11 mouse cellular contexts compared by ENCODE assay signal in genomic region chr5:112281676-112282075, GRCm38 (mm10). TPM values are rescaled to one million over a fixed set of nuclear protein-coding genes. Genes with fewer than 3 reads are reported as not detected.
DNase-seq lines count a peak whose midpoint lies in the region; ATAC-seq and TF ChIP-seq lines count a peak whose summit lies in the region.
"Had no signal": no experiment of that assay in that cellular context is flagged by ENCODE, and none has a peak within 500 bp of the region (broad histone marks: within the 10 kb centered on the region; RNA-seq: fewer than 3 reads in every experiment).

No protein-coding gene starts in this region.

- no peak for TF ChIP-seq CTCF in heart, adult 2 months (IDR thresholded peaks at IDR 0.05)
- TF ChIP-seq CTCF in bone marrow, adult 2 months (IDR thresholded peaks at IDR 0.05; ENCODE audit: control insufficient read depth, insufficient read depth, low read length): no peak

- no peak for TF ChIP-seq EP300 in heart, adult 2 months (IDR thresholded peaks at IDR 0.05; ENCODE audit: insufficient read depth, low read depth, low read length)

- peaks cover 5% of the 10 kb centered on the region for H3K79me2 ChIP-seq in heart, adult 2 months (replicated peaks; ENCODE audit: control insufficient read depth, insufficient read depth, low read length)

- no peak for DNase-seq in heart, adult 2 months
- DNase-seq in lung, postnatal 10 days: no peak
- no peak for DNase-seq in layer of hippocampus, postnatal 25 days (ENCODE audit: extremely low spot score in 1 of 2, low spot score in 1 of 2)
- DNase-seq: right cerebral cortex, postnatal 14 days had no signal

- peaks cover 55% of the 10 kb centered on the region for H3K4me1 ChIP-seq in heart, adult 2 months (ENCODE audit: control insufficient read depth, insufficient read depth, low read length)
- H3K4me1 ChIP-seq in heart, embryonic 12.5 days (replicated peaks): peaks cover 85% of the 10 kb centered on the region
- peaks cover 76% of the 10 kb centered on the region for H3K4me1 ChIP-seq in lung, embryonic 15.5 days
- peaks cover 37% of the 10 kb centered on the region for H3K4me1 ChIP-seq in bone marrow, adult 2 months (ENCODE audit: control insufficient read depth, insufficient read depth, low read length)
- H3K4me1 ChIP-seq in hindbrain, embryonic 12.5 days: peaks cover 43% of the 10 kb centered on the region

- intact Hi-C loops in heart, adult 2 months (cut with DNase I): loop anchor here (2.0 kb wide), 2 partner anchors 41 to 45 kb away; partner anchors contain the start of gene Tfip11

- H3K9me3 ChIP-seq in heart, embryonic 12.5 days (replicated peaks): no peaks in the 10 kb centered on the region
- no peaks in the 10 kb centered on the region for H3K9me3 ChIP-seq in lung, embryonic 15.5 days
- no peaks in the 10 kb centered on the region for H3K9me3 ChIP-seq in hindbrain, embryonic 12.5 days (replicated peaks)
- H3K9me3 ChIP-seq: neural tube, embryonic 12.5 days had no signal

- peak overlapping the region; percentile 70 for H3K27ac ChIP-seq in heart, adult 2 months
- H3K27ac ChIP-seq in heart, embryonic 12.5 days (ENCODE audit: poor library complexity, severe bottlenecking): no peak overlapping the region
- peak overlapping the region; percentile 22; the same call in 1 of the 2 replicates for H3K27ac ChIP-seq in lung, embryonic 15.5 days
- peak overlapping the region; percentile 84 for H3K27ac ChIP-seq in bone marrow, adult 2 months (ENCODE audit: control insufficient read depth, insufficient read depth, low read depth, low read length, poor library complexity)
- H3K27ac ChIP-seq in hindbrain, embryonic 12.5 days: no peak overlapping the region
- H3K27ac ChIP-seq: left cerebral cortex, adult 2 months; neural tube, embryonic 12.5 days had no signal

- no peak for ATAC-seq in heart, embryonic 12.5 days (ENCODE audit: insufficient number of reproducible peaks, low FRiP score)
- no peak for ATAC-seq in lung, embryonic 15.5 days (ENCODE audit: borderline replicate concordance, extremely low read depth, low FRiP score, low TSS enrichment)
- peak; percentile 41 for ATAC-seq in megakaryocyte, adult 5-6 weeks (ENCODE audit: poor library complexity, severe bottlenecking)
- ATAC-seq in hindbrain, embryonic 12.5 days (ENCODE audit: low FRiP score): no peak

- no peak for TF ChIP-seq POLR2A in heart, adult 2 months (IDR thresholded peaks at IDR 0.05; ENCODE audit: insufficient read depth, low read depth, low read length)
- no peak for TF ChIP-seq POLR2A in bone marrow, adult 2 months (IDR thresholded peaks at IDR 0.05; ENCODE audit: borderline replicate concordance, control insufficient read depth, low read depth, low read length)

- no peak overlapping the region for H3K9ac ChIP-seq in heart, adult 2 months (ENCODE audit: low read depth, low read length)
- H3K9ac ChIP-seq in heart, embryonic 12.5 days: no peak overlapping the region
- H3K9ac ChIP-seq in lung, embryonic 15.5 days: no peak overlapping the region
- no peak overlapping the region for H3K9ac ChIP-seq in hindbrain, embryonic 12.5 days
- H3K9ac ChIP-seq: neural tube, embryonic 12.5 days had no signal

- WGBS in heart, adult 2 months: 53% methylated on average over 4 of the region's 4 CpGs
- 77% methylated on average over 4 of the region's 4 CpGs for WGBS in heart, embryonic 12.5 days
- 64% methylated on average over 4 of the region's 4 CpGs for WGBS in lung, embryonic 15.5 days
- WGBS in bone marrow, adult 2 months: 37% methylated on average over 4 of the region's 4 CpGs
- 82% methylated on average over 4 of the region's 4 CpGs for WGBS in hindbrain, embryonic 12.5 days

- no peaks in the 10 kb centered on the region; the same call in 1 of the 2 replicates for H3K36me3 ChIP-seq in heart, adult 2 months (ENCODE audit: control insufficient read depth, insufficient read depth, low read length)
- no peaks in the 10 kb centered on the region for H3K36me3 ChIP-seq in heart, embryonic 12.5 days
- H3K36me3 ChIP-seq in lung, embryonic 15.5 days: no peaks in the 10 kb centered on the region
- no peaks in the 10 kb centered on the region for H3K36me3 ChIP-seq in hindbrain, embryonic 12.5 days
- H3K36me3 ChIP-seq: neural tube, embryonic 12.5 days had no signal

- H3K27me3 ChIP-seq in heart, adult 2 months (ENCODE audit: control insufficient read depth, insufficient read depth, low read length): no peaks in the 10 kb centered on the region
- no peaks in the 10 kb centered on the region for H3K27me3 ChIP-seq in heart, embryonic 12.5 days (replicated peaks)
- no peaks in the 10 kb centered on the region for H3K27me3 ChIP-seq in lung, embryonic 15.5 days
- no peaks in the 10 kb centered on the region for H3K27me3 ChIP-seq in hindbrain, embryonic 12.5 days
- H3K27me3 ChIP-seq: neural tube, embryonic 12.5 days had no signal

- no peak overlapping the region for H3K4me3 ChIP-seq in heart, adult 2 months
- no peak overlapping the region for H3K4me3 ChIP-seq in heart, embryonic 12.5 days
- no peak overlapping the region for H3K4me3 ChIP-seq in lung, embryonic 15.5 days
- H3K4me3 ChIP-seq in bone marrow, adult 2 months (replicated peaks; ENCODE audit: control insufficient read depth, low read depth, low read length): peak overlapping the region; percentile 33
- no peak overlapping the region for H3K4me3 ChIP-seq in hindbrain, embryonic 12.5 days
- H3K4me3 ChIP-seq: left cerebral cortex, adult 2 months; neural tube, embryonic 12.5 days had no signal

- H3K4me2 ChIP-seq in heart, embryonic 12.5 days: no peak overlapping the region
- H3K4me2 ChIP-seq in lung, embryonic 15.5 days: no peak overlapping the region
- no peak overlapping the region for H3K4me2 ChIP-seq in hindbrain, embryonic 12.5 days (replicated peaks)
- H3K4me2 ChIP-seq: neural tube, embryonic 12.5 days had no signal

RNA-seq across cellular contexts. Expression of gene Tpst2, which starts 5.2 kb away (rescaled TPM):
- total RNA-seq in heart, adult 2 months (2021): 10 to 100 TPM; 38.3 to 43.6 TPM
- 36.9 and 37.7 TPM in 2 replicates for polyA plus RNA-seq in heart, adult 2 months (2012; rRNA removed)
- polyA plus RNA-seq in heart, embryonic 12.5 days (2016; fragmentation: Nextera tagmentation; extraction: Ambion mirVana): 34.4 and 36.4 TPM in 2 replicates
- polyA plus RNA-seq in lung, embryonic 15.5 days (2015; fragmentation: Nextera tagmentation; extraction: Ambion mirVana): 55.8 and 61.0 TPM in 2 replicates
- polyA plus RNA-seq in bone marrow, adult 2 months (2011; ENCODE audit: insufficient read depth, insufficient read length, low replicate concordance, missing spikeins): 27.4 and 43.3 TPM in 2 replicates
- 52.1 and 57.5 TPM in 2 replicates for total RNA-seq in megakaryocyte, adult 5-6 weeks (2015)
- 69.2 and 77.0 TPM in 2 replicates for total RNA-seq in megakaryocyte, adult 5-6 weeks (2017)
- 10 to 100 TPM; 45.9 to 46.2 TPM for total RNA-seq in layer of hippocampus, postnatal 25 days (2021)
- polyA plus RNA-seq in hindbrain, embryonic 12.5 days (2016; fragmentation: Nextera tagmentation; extraction: Ambion mirVana): 31.7 and 35.4 TPM in 2 replicates

RNA-seq across cellular contexts. Expression of gene Crybb1, which starts 26.1 kb away (rescaled TPM):
- 1 to 10 TPM; 1.5 to 3.3 TPM for total RNA-seq in heart, adult 2 months (2021)
- 2.1 and 2.3 TPM in 2 replicates for polyA plus RNA-seq in heart, adult 2 months (2012; rRNA removed)
- polyA plus RNA-seq in heart, embryonic 12.5 days (2016; fragmentation: Nextera tagmentation; extraction: Ambion mirVana): 0.46 and 0.67 TPM in 2 replicates
- 3.2 and 4.5 TPM in 2 replicates for polyA plus RNA-seq in lung, embryonic 15.5 days (2015; fragmentation: Nextera tagmentation; extraction: Ambion mirVana)
- not detected in 2 replicates for polyA plus RNA-seq in bone marrow, adult 2 months (2011; ENCODE audit: insufficient read depth, insufficient read length, low replicate concordance, missing spikeins)
- 2.4 and 4.2 TPM in 2 replicates for total RNA-seq in megakaryocyte, adult 5-6 weeks (2015)
- total RNA-seq in megakaryocyte, adult 5-6 weeks (2017): 1.2 and 2.3 TPM in 2 replicates
- total RNA-seq in layer of hippocampus, postnatal 25 days (2021): 1 to 10 TPM; 7.4 to 7.9 TPM
- 2.0 and 2.3 TPM in 2 replicates for polyA plus RNA-seq in hindbrain, embryonic 12.5 days (2016; fragmentation: Nextera tagmentation; extraction: Ambion mirVana)

RNA-seq across cellular contexts. Expression of gene Cryba4, which starts 29.4 kb away (rescaled TPM):
- total RNA-seq in heart, adult 2 months (2021): 1 to 10 TPM; 5.3 to 7.1 TPM
- polyA plus RNA-seq in heart, adult 2 months (2012; rRNA removed): 14.4 and 33.8 TPM in 2 replicates
- polyA plus RNA-seq in heart, embryonic 12.5 days (2016; fragmentation: Nextera tagmentation; extraction: Ambion mirVana): 0.57 and 0.64 TPM in 2 replicates
- 1.3 and 1.6 TPM in 2 replicates for polyA plus RNA-seq in lung, embryonic 15.5 days (2015; fragmentation: Nextera tagmentation; extraction: Ambion mirVana)
- 3.4 TPM in 1 of 2 replicates, not detected in the other for polyA plus RNA-seq in bone marrow, adult 2 months (2011; ENCODE audit: insufficient read depth, insufficient read length, low replicate concordance, missing spikeins)
- 5.2 and 8.4 TPM in 2 replicates for total RNA-seq in megakaryocyte, adult 5-6 weeks (2015)
- total RNA-seq in megakaryocyte, adult 5-6 weeks (2017): 3.3 and 3.7 TPM in 2 replicates
- 1 to 10 TPM; 1.1 to 1.2 TPM for total RNA-seq in layer of hippocampus, postnatal 25 days (2021)
- polyA plus RNA-seq in hindbrain, embryonic 12.5 days (2016; fragmentation: Nextera tagmentation; extraction: Ambion mirVana): 1.8 and 2.3 TPM in 2 replicates

RNA-seq across cellular contexts. Expression of gene Tfip11, which starts 44.5 kb away (rescaled TPM):
- 10 to 100 TPM; 17.6 to 19.4 TPM for total RNA-seq in heart, adult 2 months (2021)
- polyA plus RNA-seq in heart, adult 2 months (2012; rRNA removed): 16.0 and 18.5 TPM in 2 replicates
- polyA plus RNA-seq in heart, embryonic 12.5 days (2016; fragmentation: Nextera tagmentation; extraction: Ambion mirVana): 21.6 and 22.3 TPM in 2 replicates
- 30.1 and 30.4 TPM in 2 replicates for polyA plus RNA-seq in lung, embryonic 15.5 days (2015; fragmentation: Nextera tagmentation; extraction: Ambion mirVana)
- 10.2 and 20.3 TPM in 2 replicates for polyA plus RNA-seq in bone marrow, adult 2 months (2011; ENCODE audit: insufficient read depth, insufficient read length, low replicate concordance, missing spikeins)
- 11.3 and 11.7 TPM in 2 replicates for total RNA-seq in megakaryocyte, adult 5-6 weeks (2015)
- 11.6 and 14.5 TPM in 2 replicates for total RNA-seq in megakaryocyte, adult 5-6 weeks (2017)
- total RNA-seq in layer of hippocampus, postnatal 25 days (2021): 10 to 100 TPM; 35.3 to 40.1 TPM
- polyA plus RNA-seq in hindbrain, embryonic 12.5 days (2016; fragmentation: Nextera tagmentation; extraction: Ambion mirVana): 38.1 TPM in 2 replicates

Comparison
In these comparisons a context has a peak if more than half of its experiments do, and no peak if none do; other contexts are left out.
1. H3K27ac ChIP-seq: peak in heart, adult 2 months (single experiment), lung, embryonic 15.5 days (single experiment) and bone marrow, adult 2 months (single experiment); none in heart, embryonic 12.5 days (single experiment) and hindbrain, embryonic 12.5 days (single experiment).